Mouse (Mus musculus) urinary bladder, postnatal 4 days (tissue): ENCODE results near the gene Soat2.

Experiments
- DNase-seq, 2 experiments: peaks; one replicate each; pipeline ENCODE4 v3.0.0; 2021 to 2022; ENCODE audit warnings: low spot score in 2 of 2

Gene Soat2

DNA sequence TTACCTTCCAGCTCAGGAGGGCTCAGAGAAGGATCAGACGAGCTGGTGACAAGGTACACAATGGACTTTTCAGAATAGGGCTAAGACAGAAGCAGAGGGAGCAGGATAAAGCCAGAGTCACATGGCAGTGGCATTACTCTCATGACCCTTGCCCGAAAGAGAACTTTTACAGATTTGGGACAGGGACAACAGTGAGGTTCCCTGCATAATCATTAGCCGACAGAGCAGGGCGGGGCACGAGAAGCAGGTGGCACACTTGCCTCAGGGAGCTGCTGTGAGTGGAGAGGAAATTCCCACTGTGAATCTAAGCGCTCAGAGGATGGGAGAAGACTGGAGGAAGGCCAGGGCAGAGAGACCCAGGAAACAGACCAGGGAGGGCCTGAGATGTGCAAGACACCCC lies 38.6 kb downstream of the Soat2 start:
- no peak for DNase-seq

DNA sequence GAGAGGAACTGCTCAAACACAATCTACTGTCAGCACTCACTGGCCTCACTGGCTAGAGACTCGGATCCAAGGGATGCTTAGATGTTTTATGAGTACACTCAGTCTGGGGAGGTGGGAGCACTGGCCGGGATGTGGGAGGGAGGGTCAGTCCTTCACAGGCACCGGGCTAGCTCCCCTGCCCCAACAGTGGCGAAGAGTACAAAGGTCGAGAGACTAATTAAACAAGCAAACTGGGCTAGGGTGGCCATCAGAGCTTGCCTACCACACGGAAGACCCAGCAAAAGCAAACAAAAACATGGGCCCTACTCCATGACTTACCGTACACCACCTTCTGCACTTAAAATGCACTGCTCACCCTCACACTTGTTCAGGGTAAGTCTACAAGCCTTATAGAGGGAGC lies 41.4 kb downstream of the Soat2 start:
- no peak for DNase-seq

DNA sequence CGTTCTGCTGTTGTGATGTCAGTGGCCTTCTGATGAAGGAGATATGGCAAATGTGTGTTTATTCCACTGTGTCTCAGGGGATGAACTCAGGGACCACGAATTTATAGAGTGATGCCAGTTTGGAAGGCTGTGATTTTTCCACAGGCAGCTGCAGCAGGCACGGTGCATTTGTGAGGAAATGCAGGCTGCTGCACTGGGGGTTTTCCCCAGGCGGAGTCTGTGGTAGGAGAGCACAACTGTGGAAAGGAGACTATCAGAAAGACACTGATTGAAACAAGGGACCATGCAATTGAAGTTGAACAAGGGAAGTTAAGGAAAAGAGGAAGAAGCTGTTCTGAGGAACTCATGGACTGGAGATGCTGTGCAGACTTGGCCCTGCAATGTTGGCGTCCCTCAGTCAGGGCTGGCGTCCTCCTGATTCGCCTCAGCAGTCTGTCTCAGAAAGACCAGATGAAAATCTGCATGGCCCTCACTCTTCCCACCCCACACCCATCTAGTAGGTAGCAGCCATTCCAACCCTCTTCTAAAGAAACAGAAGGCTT lies 42.0 kb downstream of the Soat2 start:
- DNase-seq, result no peak

DNA sequence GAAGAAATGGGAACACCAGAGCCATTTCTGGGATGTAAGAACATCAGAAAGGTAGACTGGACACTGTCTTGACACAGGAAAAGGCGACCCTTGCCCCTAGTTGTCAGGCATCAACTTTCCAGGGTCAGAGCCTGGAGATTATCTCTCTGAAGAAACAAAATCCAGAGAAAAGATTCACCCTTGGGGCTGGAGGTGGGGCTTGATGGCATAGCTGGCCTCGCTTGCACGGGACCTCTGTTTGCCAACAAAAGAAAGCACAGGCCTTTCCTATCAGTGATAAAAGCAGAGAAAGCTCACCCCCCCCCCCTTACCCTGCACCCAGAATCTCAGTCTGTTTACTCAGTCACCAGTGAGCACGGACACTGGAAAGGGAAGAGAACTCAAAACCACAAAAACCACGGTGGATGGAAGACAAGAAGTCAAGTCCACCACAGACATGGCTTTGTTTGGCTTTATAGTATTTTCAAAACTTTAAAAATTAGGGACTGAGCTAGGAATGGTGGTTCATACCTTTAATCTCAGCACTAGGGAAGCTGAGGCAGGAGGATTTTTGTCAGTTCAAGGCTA lies 42.6 kb downstream of the Soat2 start:
- no peak for DNase-seq

DNA sequence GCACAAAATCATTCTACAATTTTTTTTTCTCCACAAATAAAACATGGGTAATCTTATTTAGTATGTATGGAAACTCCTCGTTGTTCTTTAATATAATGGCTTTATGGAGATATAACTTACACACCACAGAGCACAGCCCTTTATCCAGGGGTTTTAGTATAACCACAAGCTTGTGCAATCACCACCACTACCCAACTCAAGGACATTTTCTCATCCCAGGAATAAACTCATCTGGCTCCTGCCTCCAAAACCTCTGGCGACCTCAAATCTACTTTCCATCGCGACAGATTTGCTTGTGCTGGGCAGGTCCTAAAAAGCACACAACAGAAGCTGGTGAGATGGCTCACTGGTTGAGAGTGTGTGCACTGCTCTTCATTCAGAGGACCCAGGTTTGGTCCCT lies 43.3 kb downstream of the Soat2 start:
- no peak for DNase-seq

DNA sequence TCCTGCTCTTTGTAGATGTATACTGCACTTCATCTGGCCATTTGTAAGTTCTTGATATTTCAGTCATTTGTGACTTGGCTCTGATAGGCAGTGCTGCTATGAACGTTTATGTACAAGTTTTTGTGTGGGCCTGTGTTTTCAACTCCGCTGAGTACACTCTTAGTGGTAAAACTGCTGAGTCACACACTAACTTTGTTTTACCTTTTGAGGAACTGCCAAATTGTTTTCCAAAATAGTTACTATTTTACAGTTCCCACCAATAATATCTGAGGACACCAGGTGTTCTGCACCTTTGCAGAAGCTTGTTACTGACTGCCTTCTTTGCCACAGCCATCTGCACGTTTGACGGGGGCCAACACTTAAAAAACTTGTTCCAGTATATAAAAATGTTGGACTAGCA lies 44.1 kb downstream of the Soat2 start:
- DNase-seq, result no peak

DNA sequence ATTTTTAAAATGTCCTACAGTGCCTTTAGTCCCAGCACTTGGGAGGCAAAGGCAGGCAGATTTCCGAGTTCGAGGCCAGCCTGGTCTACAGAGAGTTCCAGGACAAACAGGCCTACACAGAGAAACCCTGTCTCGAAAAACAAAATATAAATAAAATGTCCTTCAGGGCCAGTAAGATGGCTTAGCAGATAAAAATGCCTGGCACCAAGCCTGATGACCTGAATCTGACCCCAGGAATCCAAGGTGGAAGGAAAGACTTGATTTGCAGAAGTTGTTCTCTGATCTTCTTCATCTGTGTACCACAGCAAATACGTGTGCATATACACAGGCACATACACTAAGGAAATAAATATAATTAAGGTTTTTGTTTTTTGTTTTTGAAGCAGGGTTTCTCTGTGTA lies 45.0 kb downstream of the Soat2 start:
- DNase-seq, result no peak

DNA sequence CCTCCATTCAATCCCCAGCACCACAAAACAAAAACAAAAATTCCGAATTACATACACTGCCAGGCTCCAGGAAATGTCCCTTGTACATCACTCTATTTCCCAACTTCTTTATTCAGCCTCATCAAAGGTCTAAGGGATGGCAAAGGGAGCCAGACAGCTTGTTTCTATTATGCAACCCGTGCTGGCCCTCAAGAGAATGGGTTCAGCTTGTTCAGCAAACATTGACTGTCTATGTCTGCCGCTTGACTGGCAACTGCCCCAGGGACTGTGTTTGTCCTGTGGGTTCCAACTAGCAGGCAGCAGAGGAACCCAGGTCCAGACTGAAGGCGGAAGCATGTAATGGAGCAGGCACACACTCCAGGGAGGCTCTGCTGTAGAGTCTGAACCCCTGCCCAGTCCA lies 48.5 kb downstream of the Soat2 start:
- DNase-seq, result no peak

DNA sequence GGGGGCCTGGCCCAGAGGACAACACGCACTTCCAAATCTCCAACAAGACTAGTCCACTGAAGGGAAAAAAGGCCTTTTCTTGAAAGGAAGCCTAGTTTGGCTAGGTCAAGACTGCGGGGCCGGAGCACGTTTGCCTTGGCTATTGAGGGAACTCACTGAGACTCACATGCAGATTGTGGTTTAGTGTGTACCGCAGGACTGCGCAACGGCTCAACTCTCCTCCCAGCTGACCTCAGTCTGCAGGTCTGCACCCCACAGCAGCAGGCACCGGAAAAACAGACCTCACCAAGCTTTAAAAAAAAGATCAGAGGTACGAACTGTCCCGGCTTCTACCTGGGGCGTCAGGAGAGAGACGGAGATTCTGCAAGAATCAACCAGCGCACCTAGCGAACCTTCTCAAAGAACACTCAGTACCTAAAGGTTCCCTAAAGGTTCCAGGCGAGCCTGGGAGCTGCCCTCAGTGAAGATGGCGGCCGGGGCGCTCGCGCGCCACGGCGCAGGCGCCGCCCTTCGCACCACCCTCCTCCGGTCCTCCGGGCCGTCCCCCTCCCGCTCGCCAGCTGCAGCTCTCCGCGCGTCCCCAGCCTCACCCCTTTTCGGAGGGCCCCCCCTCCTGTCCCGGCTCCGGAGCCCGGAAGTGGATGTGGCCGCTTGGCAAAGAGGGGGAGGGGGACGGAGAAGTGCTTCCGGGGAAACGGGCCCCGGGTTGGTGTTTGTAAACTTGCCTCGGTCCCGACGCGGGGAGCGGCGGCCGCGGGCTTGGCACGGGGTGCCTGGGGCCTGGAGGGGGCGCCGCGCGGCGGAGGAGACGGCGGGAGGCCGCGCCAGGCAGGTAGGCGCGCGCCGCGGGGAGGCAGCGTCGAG lies 52.9 kb downstream of the Soat2 start, which contains the start of gene Zfp740:
TSS of gene Zfp740 (plus strand) at position 279 of the 864 bp plus-strand sequence.
- DNase-seq, result peak; percentile 97

DNA sequence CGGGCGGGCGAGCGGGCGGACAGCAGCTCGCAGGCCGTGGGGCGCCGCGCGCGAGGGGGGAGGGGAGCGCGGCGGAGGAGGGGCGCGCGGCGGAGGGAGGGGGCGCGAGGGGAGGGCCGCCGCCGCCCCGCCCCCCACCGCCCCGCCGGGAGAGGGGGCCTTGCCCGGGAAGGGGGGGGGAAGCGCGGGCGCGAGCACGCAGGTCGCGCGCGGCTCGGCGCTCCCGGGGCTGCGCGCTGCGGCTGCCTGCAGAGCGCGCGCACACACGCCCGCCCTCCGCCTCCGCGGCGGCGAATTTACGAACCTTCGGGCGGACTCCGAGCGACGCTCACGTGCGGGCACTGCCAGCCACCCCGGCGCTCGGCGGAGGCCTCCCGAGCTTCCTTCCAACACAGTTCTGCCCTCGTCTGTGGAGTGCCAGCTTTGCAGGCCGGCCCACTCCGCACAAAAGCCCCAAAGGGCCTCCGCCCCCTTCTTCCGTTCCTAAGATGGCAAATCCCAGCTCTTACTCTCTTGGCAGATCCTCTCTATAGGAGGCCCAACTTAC lies 53.6 kb downstream of the Soat2 start:
- peak; percentile 68 to 72 for DNase-seq

DNA sequence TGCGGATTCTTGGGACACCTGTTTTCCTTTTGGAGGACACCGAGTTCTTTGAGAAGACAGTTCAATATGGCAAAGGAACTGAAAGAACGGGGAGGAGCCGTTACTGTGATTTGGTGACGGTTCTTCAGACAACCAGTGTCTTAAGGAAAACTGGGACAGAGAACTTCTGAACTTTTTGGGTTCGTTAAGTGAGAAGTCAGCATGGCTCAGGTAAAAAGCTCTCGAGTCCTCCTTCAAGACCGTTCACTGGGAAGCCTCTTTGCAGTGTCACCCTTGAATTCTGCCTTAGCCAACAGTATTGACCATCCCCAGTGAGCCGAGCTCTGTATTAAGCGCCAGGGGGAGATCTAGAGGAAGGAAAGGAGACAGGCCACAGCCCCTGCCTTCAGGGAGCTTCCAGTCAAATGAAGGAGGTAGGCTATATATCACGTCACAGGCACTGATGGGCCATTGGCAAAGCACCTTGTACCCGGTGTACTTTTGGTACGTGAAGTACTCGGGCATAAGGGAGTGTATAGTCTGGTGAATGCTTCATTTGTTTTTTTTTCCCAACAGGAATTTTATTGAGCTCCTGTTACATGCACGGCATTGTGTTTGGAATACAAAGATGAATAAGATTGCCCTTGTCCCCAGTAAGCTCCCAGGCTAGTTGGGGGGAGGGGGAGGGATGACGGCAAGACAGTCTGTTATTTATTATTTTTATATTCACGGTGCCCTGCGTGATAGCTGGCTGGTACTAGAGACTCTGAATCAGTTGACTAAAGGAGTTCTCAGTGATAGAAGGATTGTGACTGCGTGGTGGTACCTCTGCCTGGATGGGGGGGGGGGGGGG lies 54.6 kb downstream of the Soat2 start, which contains the start of gene Csad:
TSS of gene Csad (minus strand) at position 51 of the 832 bp plus-strand sequence.
- DNase-seq, result no peak

DNA sequence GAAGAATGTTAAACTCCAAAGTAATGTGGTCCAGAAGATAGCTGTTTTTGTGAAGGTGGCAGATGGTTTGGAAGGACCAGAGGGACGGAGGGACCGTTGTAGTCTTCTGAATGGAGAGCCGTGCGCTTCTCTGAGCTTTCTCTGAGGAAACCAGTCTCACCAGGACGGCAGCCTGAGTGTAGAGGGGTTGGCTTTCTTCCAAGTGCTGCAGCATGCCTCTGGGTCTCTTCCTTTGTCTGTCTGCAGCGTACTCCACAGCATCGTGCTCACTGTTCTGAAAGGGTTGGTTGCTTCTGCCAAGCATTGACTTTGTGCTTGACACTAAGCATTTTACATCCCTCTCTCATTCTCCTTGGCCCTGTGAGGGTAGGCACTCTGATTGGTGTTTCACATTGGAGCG lies 55.5 kb downstream of the Soat2 start:
- DNase-seq, result no peak

DNA sequence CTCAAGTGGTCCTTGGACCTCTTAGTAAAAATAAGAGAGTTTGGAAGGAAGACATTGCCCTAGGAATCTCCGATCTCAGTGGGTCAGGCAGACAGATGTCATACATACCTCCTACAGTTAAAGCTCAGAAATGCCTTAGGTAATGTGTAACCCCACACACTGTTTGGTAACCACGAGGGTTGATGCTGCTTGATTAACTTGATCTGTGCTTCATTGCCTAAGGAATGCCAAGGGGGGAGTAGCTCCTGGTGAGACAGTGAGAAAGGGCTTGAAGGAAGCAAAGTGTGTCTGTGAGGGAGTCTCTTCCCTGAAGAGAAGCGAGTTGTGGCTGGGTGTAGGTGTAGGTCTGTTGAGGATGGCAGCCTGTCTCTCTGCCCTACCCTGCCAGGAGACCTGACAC lies 57.0 kb downstream of the Soat2 start:
- DNase-seq, result no peak

DNA sequence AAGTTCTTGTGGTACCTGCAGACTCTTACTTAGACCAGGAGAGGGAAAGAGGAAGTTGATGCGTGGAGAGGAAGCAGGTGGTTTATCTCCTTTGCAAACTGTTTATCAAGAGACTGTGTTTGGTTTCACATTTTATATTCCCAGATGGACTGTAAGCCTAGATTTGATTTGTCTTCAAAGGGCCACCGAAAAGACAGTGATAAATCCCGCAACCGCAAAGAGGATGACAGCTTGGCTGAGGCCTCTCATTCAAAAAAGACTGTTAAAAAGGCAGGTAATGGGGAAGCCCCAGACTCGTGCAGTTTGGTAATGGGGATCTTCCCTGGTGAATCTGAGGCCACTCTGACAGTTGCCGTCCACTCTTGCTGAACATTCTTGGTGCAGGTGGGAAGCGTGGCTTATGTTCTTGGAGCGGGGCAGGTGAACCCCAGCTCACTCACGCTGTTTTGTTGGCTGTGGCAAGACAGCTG lies 57.8 kb downstream of the Soat2 start:
- DNase-seq, result no peak

DNA sequence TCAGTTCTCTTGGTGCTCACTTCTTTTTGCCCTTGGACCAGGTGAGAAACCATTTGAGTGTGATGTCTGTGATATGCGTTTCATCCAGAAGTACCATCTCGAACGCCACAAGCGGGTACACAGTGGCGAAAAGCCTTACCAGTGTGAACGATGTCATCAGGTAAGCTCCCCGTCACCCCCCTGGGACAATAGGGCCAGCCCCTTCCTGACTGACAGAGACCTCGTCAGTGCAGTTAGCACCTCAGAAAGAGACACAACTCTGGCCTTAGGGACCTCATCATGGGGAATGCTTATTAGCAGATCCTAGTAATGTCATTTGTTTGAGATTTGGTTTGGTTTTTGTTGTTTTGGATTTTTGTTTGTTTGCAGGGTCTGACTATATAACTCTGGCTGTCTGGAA lies 58.8 kb downstream of the Soat2 start:
- no peak for DNase-seq

DNA sequence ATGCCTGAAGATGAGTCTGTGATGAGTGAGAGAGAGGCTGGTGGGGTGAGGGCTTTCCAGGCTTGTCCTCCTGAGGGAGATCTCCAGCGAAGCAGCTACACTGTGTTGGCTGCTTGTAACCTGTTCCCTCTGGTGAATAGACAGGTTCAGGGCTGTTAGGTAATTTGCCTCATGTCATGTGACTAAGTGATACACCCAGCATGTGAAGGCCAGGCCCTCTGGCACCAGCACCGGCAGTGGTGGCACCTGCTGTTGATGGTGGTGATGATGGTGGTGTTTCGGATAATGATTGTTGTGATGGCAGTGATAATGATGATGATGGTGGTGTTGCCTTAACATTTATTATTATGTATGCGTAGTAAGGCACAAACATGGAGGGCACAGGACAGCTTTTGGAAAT lies 60.5 kb downstream of the Soat2 start:
- DNase-seq, result no peak

DNA sequence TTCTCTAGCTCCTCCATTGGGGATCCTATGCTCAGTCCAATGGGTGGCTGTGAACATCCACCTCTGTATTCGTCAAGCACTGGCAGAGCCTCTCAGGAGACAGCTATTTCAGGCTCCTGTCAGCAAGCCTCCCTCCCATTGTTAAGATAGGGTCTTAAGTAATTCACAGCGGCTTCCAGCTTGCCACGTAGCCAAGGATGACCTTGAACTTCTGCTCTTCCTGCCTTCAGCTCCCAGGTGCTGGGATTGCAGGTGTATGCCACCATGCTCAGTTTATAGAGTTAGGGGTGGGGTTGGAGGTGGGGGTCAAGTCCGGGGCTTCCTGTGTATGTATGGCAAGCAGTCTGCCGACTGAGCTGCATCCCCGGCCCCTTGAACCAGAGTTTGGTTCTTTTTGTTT lies 61.6 kb downstream of the Soat2 start:
- DNase-seq, result no peak
